Mouse (Mus musculus): ENCODE data around the gene Havcr2. TPM values are rescaled to one million over a fixed set of nuclear protein-coding genes. Genes with fewer than 3 reads are reported as not detected.
"Not testable (repeated sequence)": the region's sequence is repeated elsewhere in the genome, so short reads cannot be mapped to it uniquely, and the experiment has no call there.

Gene Havcr2
- polyA plus RNA-seq, 2 experiments, result 0.14 to 0.31 TPM

- Histone ChIP-seq H3K9ac (ENCODE audit: low read depth, low read length, severe bottlenecking) (no peak overlapping the region), H3K27me3 (ENCODE audit: control insufficient read depth, insufficient read depth, low read length) (no peaks in the 10 kb centered on the region), H3K9me3 (ENCODE audit: control insufficient read depth, low read length) (no peaks in the 10 kb centered on the region), H3K27ac (replicated peaks; ENCODE audit: low read depth, low read length) (no peak overlapping the region), H3K4me2 (replicated peaks; ENCODE audit: low read depth, low read length, severe bottlenecking) (no peak overlapping the region), H3K36me3 (ENCODE audit: control insufficient read depth, insufficient read depth, low read length) (no peaks in the 10 kb centered on the region), H3K4me3 (replicated peaks; ENCODE audit: low read length) (no peak overlapping the region), H3K4me1 (ENCODE audit: control insufficient read depth, insufficient read depth, low read length) (peaks cover 4% of the 10 kb centered on the region; the same call in 1 of the 2 replicates)
- DNase-seq (ENCODE audit: low spot score) (peak; percentile 57), ATAC-seq (ENCODE audit: low FRiP score, low read depth) (peak; percentile 60; the same call in 1 of the 2 replicates)
- 30% methylated on average over 5 of the region's 5 CpGs for WGBS
- TF ChIP-seq POLR2A (IDR thresholded peaks at IDR 0.05; ENCODE audit: borderline replicate concordance, extremely low read depth, insufficient read depth, insufficient read length), result no peak
Observed at GRCm38 (mm10) chr11:46418860-46419259, 35.9 kb upstream of the Havcr2 start.

GRCm38 (mm10) chr11:46421086-46421888 is 33.4 kb upstream of the Havcr2 start:
- H3K4me3 ChIP-seq (replicated peaks; ENCODE audit: low read length), result no peak overlapping the region
- H3K27ac ChIP-seq (replicated peaks; ENCODE audit: low read depth, low read length), result no peak overlapping the region
- H3K9ac ChIP-seq (ENCODE audit: low read depth, low read length, severe bottlenecking), result no peak overlapping the region
- no peaks in the 10 kb centered on the region for H3K27me3 ChIP-seq (ENCODE audit: control insufficient read depth, insufficient read depth, low read length)
- H3K36me3 ChIP-seq (ENCODE audit: control insufficient read depth, insufficient read depth, low read length), result no peaks in the 10 kb centered on the region
- no peaks in the 10 kb centered on the region for H3K9me3 ChIP-seq (ENCODE audit: control insufficient read depth, low read length)
- DNase-seq (ENCODE audit: low spot score) (no peak), ATAC-seq (ENCODE audit: low FRiP score, low read depth) (no peak)
- 74% methylated on average over 8 of the region's 8 CpGs for WGBS
- H3K4me1 ChIP-seq (ENCODE audit: control insufficient read depth, insufficient read depth, low read length), result peaks cover 4% of the 10 kb centered on the region; the same call in 1 of the 2 replicates
- no peak overlapping the region for H3K4me2 ChIP-seq (replicated peaks; ENCODE audit: low read depth, low read length, severe bottlenecking)
- TF ChIP-seq POLR2A (IDR thresholded peaks at IDR 0.05; ENCODE audit: borderline replicate concordance, extremely low read depth, insufficient read depth, insufficient read length), result no peak

- not testable (repeated sequence) for H3K4me2 ChIP-seq (replicated peaks; ENCODE audit: low read depth, low read length, severe bottlenecking); ATAC-seq (ENCODE audit: low FRiP score, low read depth); DNase-seq (ENCODE audit: low spot score); H3K9ac ChIP-seq (ENCODE audit: low read depth, low read length, severe bottlenecking); H3K27ac ChIP-seq (replicated peaks; ENCODE audit: low read depth, low read length); H3K4me3 ChIP-seq (replicated peaks; ENCODE audit: low read length); H3K4me1 ChIP-seq (ENCODE audit: control insufficient read depth, insufficient read depth, low read length); H3K36me3 ChIP-seq (ENCODE audit: control insufficient read depth, insufficient read depth, low read length); H3K27me3 ChIP-seq (ENCODE audit: control insufficient read depth, insufficient read depth, low read length); H3K9me3 ChIP-seq (ENCODE audit: control insufficient read depth, low read length)
- 42% methylated on average over 4 of the region's 4 CpGs for WGBS
Observed at GRCm38 (mm10) chr11:46428131-46428530, 26.6 kb upstream of the Havcr2 start.

GRCm38 (mm10) chr11:46430123-46430522 is 24.6 kb upstream of the Havcr2 start:
- H3K36me3 ChIP-seq (ENCODE audit: control insufficient read depth, insufficient read depth, low read length), result no peaks in the 10 kb centered on the region
- WGBS, result 88% methylated on average over 2 of the region's 2 CpGs
- no peak for ATAC-seq (ENCODE audit: low FRiP score, low read depth)

GRCm38 (mm10) chr11:46431129-46431528 is 23.6 kb upstream of the Havcr2 start:
- DNase-seq (ENCODE audit: low spot score), result peak; percentile 85
- 0 out of 2 replicates have a peak, but pooled peaks cover under 1% of the 10 kb centered on the region for H3K4me1 ChIP-seq (ENCODE audit: control insufficient read depth, insufficient read depth, low read length)
- no peak overlapping the region for H3K27ac ChIP-seq (replicated peaks; ENCODE audit: low read depth, low read length)
- no peak for TF ChIP-seq POLR2A (IDR thresholded peaks at IDR 0.05; ENCODE audit: borderline replicate concordance, extremely low read depth, insufficient read depth, insufficient read length)
- H3K9me3 ChIP-seq (ENCODE audit: control insufficient read depth, low read length), result no peaks in the 10 kb centered on the region
- WGBS, result 14% methylated on average over 3 of the region's 3 CpGs
- peak; percentile 80; the same call in 1 of the 2 replicates for ATAC-seq (ENCODE audit: low FRiP score, low read depth)
- H3K27me3 ChIP-seq (ENCODE audit: control insufficient read depth, insufficient read depth, low read length), result no peaks in the 10 kb centered on the region
- H3K4me3 ChIP-seq (replicated peaks; ENCODE audit: low read length), result no peak overlapping the region
- no peak overlapping the region for H3K9ac ChIP-seq (ENCODE audit: low read depth, low read length, severe bottlenecking)
- no peak overlapping the region for H3K4me2 ChIP-seq (replicated peaks; ENCODE audit: low read depth, low read length, severe bottlenecking)
- no peaks in the 10 kb centered on the region for H3K36me3 ChIP-seq (ENCODE audit: control insufficient read depth, insufficient read depth, low read length)

More at GRCm38 (mm10) chr11:46430123-46430522, 24.6 kb upstream of the Havcr2 start:
- no peak overlapping the region for H3K4me3 ChIP-seq (replicated peaks; ENCODE audit: low read length)
- TF ChIP-seq POLR2A (IDR thresholded peaks at IDR 0.05; ENCODE audit: borderline replicate concordance, extremely low read depth, insufficient read depth, insufficient read length), result no peak
- no peak overlapping the region for H3K9ac ChIP-seq (ENCODE audit: low read depth, low read length, severe bottlenecking)
- no peak overlapping the region for H3K27ac ChIP-seq (replicated peaks; ENCODE audit: low read depth, low read length)
- no peak overlapping the region for H3K4me2 ChIP-seq (replicated peaks; ENCODE audit: low read depth, low read length, severe bottlenecking)
- DNase-seq (ENCODE audit: low spot score), result no peak
- H3K4me1 ChIP-seq (ENCODE audit: control insufficient read depth, insufficient read depth, low read length), result no peaks in the 10 kb centered on the region
- H3K27me3 ChIP-seq (ENCODE audit: control insufficient read depth, insufficient read depth, low read length), result no peaks in the 10 kb centered on the region
- no peaks in the 10 kb centered on the region for H3K9me3 ChIP-seq (ENCODE audit: control insufficient read depth, low read length)

All from limb, embryonic 14.5 days (tissue).